Mouse (Mus musculus) liver, embryonic 14.5 days (tissue): ENCODE data around the gene Hacd1.

Experiments used
- CTCF ChIP-seq: IDR thresholded peaks from 2 replicates; pipeline ENCODE4 v1.5.1; 2016; ENCODE audit warnings: antibody characterized with exemption, low read depth, control low read depth
- EP300 ChIP-seq: IDR thresholded peaks from 2 replicates; pipeline ENCODE4 v1.6.1; 2016; ENCODE audit warnings: antibody characterized with exemption, low read depth

GRCm38 (mm10) chr2:14043011-14043410, 12.9 kb downstream of the Hacd1 start:
- TF ChIP-seq CTCF (no peak), EP300 (no peak)
